Mouse (Mus musculus) cerebellum, adult 2 months (tissue): ENCODE measurements around the gene Map4k5.

Source experiments
- CTCF ChIP-seq: fragments of 200-500 bp; IDR thresholded peaks from 2 replicates; pipeline ENCODE4 v1.5.1; 2011; ENCODE audit warnings: low read depth, mild to moderate bottlenecking, control low read depth, low read length, moderate library complexity, borderline replicate concordance; ENCODE audit not compliant: insufficient read depth
- POLR2A ChIP-seq: fragments of 200-500 bp; IDR thresholded peaks from 2 replicates; pipeline ENCODE4 v1.6.1; 2011; ENCODE audit warnings: low read length, control low read depth, borderline replicate concordance; ENCODE audit not compliant: insufficient read depth

GRCm38 (mm10) chr12:69926716-69927115, 33.7 kb upstream of the Map4k5 start:
- TF ChIP-seq CTCF (no peak), POLR2A (no peak)
